Mouse (Mus musculus): Measurements from ENCODE around the gene Atg4c. TPM values are rescaled to one million over a fixed set of nuclear protein-coding genes. Genes with fewer than 3 reads are reported as not detected.

Atg4c gene
- 20.5 and 20.8 TPM in 2 replicates for polyA plus RNA-seq (2016; fragmentation: Nextera tagmentation; extraction: Ambion mirVana)

GRCm38 (mm10) chr4:99193810-99194582 is at the start of gene Atg4c:
TSS of gene Atg4c (plus strand) at chr4:99193934.
- peaks cover 14% of the 10 kb centered on the region for H3K4me1 ChIP-seq (replicated peaks)
- peak within 1 kb of the TSS; percentile 67 for H3K4me3 ChIP-seq (replicated peaks)
- ATAC-seq (ENCODE audit: insufficient number of reproducible peaks, insufficient read depth, low FRiP score, low TSS enrichment, low read depth), result peak; percentile 95
- H3K27me3 ChIP-seq, result no peaks in the 10 kb centered on the region
- H3K27ac ChIP-seq, result peak within 1 kb of the TSS; percentile 98
- peaks cover 5% of the 10 kb centered on the region; the same call in 1 of the 2 replicates for H3K36me3 ChIP-seq
- 0 out of 2 replicates have a peak, but pooled peaks cover 4% of the 10 kb centered on the region for H3K9me3 ChIP-seq
- peak within 1 kb of the TSS; percentile 80 for H3K9ac ChIP-seq (replicated peaks)
- WGBS, result under 1% methylated on average over 50 of the region's 50 CpGs
- peak within 1 kb of the TSS; percentile 69 for H3K4me2 ChIP-seq

- no peak overlapping the region for H3K9ac ChIP-seq (replicated peaks)
- no peaks in the 10 kb centered on the region for H3K9me3 ChIP-seq
- no peak overlapping the region for H3K4me2 ChIP-seq
- H3K27me3 ChIP-seq, result no peaks in the 10 kb centered on the region
- peaks cover 30% of the 10 kb centered on the region for H3K4me1 ChIP-seq (replicated peaks)
- no peaks in the 10 kb centered on the region for H3K36me3 ChIP-seq
- peak overlapping the region; percentile 74 for H3K27ac ChIP-seq
- no peak for ATAC-seq (ENCODE audit: insufficient number of reproducible peaks, insufficient read depth, low FRiP score, low TSS enrichment, low read depth)
- 74% methylated on average over 4 of the region's 4 CpGs for WGBS
- no peak overlapping the region for H3K4me3 ChIP-seq (replicated peaks)
Observed at GRCm38 (mm10) chr4:99151434-99151833, 42.3 kb upstream of the Atg4c start.

- Histone ChIP-seq H3K4me1 (replicated peaks) (peaks cover 30% of the 10 kb centered on the region), H3K27ac (peak overlapping the region; percentile 74), H3K4me3 (replicated peaks) (no peak overlapping the region), H3K27me3 (no peaks in the 10 kb centered on the region), H3K9ac (replicated peaks) (no peak overlapping the region; the same call in 1 of the 2 replicates), H3K36me3 (no peaks in the 10 kb centered on the region), H3K9me3 (no peaks in the 10 kb centered on the region), H3K4me2 (no peak overlapping the region)
- ATAC-seq (ENCODE audit: insufficient number of reproducible peaks, insufficient read depth, low FRiP score, low TSS enrichment, low read depth), result peak; percentile 73; the same call in 1 of the 2 replicates
- 8% methylated on average over 4 of the region's 4 CpGs for WGBS
Observed at GRCm38 (mm10) chr4:99151885-99152558, 41.7 kb upstream of the Atg4c start.

GRCm38 (mm10) chr4:99156641-99157307 is 37.0 kb upstream of the Atg4c start:
- H3K36me3 ChIP-seq, result no peaks in the 10 kb centered on the region
- H3K27ac ChIP-seq, result no peak overlapping the region
- no peak overlapping the region for H3K9ac ChIP-seq (replicated peaks)
- WGBS, result 66% methylated on average over 11 of the region's 11 CpGs
- H3K4me2 ChIP-seq, result no peak overlapping the region
- H3K27me3 ChIP-seq, result 0 out of 2 replicates have a peak, but pooled peaks cover 3% of the 10 kb centered on the region
- H3K4me3 ChIP-seq (replicated peaks), result no peak overlapping the region
- no peak for ATAC-seq (ENCODE audit: insufficient number of reproducible peaks, insufficient read depth, low FRiP score, low TSS enrichment, low read depth)
- no peaks in the 10 kb centered on the region for H3K9me3 ChIP-seq
- H3K4me1 ChIP-seq (replicated peaks), result peaks cover 28% of the 10 kb centered on the region

GRCm38 (mm10) chr4:99158495-99158894 is 35.2 kb upstream of the Atg4c start:
- peaks cover 25% of the 10 kb centered on the region for H3K4me1 ChIP-seq (replicated peaks)
- ATAC-seq (ENCODE audit: insufficient number of reproducible peaks, insufficient read depth, low FRiP score, low TSS enrichment, low read depth), result no peak
- no peak overlapping the region for H3K27ac ChIP-seq
- H3K27me3 ChIP-seq, result peaks cover 7% of the 10 kb centered on the region; the same call in 1 of the 2 replicates
- WGBS, result 85% methylated on average over 5 of the region's 5 CpGs
- no peak overlapping the region for H3K9ac ChIP-seq (replicated peaks)
- no peaks in the 10 kb centered on the region for H3K36me3 ChIP-seq
- H3K9me3 ChIP-seq, result no peaks in the 10 kb centered on the region
- H3K4me2 ChIP-seq, result no peak overlapping the region
- no peak overlapping the region for H3K4me3 ChIP-seq (replicated peaks)

- Histone ChIP-seq H3K4me1 (replicated peaks) (peaks cover 17% of the 10 kb centered on the region), H3K9ac (replicated peaks) (no peak overlapping the region), H3K27ac (no peak overlapping the region), H3K27me3 (peaks cover 7% of the 10 kb centered on the region; the same call in 1 of the 2 replicates), H3K4me3 (replicated peaks) (no peak overlapping the region), H3K9me3 (no peaks in the 10 kb centered on the region), H3K4me2 (no peak overlapping the region), H3K36me3 (no peaks in the 10 kb centered on the region)
- 23% methylated on average over 3 of the region's 3 CpGs for WGBS
- no peak for ATAC-seq (ENCODE audit: insufficient number of reproducible peaks, insufficient read depth, low FRiP score, low TSS enrichment, low read depth)
Observed at GRCm38 (mm10) chr4:99160414-99160813, 33.3 kb upstream of the Atg4c start.

- H3K9me3 ChIP-seq, result no peaks in the 10 kb centered on the region
- H3K27ac ChIP-seq, result no peak overlapping the region
- 53% methylated on average over 5 of the region's 5 CpGs for WGBS
- H3K36me3 ChIP-seq, result no peaks in the 10 kb centered on the region
- H3K9ac ChIP-seq (replicated peaks), result no peak overlapping the region
- H3K4me2 ChIP-seq, result no peak overlapping the region
- no peak for ATAC-seq (ENCODE audit: insufficient number of reproducible peaks, insufficient read depth, low FRiP score, low TSS enrichment, low read depth)
- H3K27me3 ChIP-seq, result peaks cover 7% of the 10 kb centered on the region; the same call in 1 of the 2 replicates
- peaks cover 17% of the 10 kb centered on the region for H3K4me1 ChIP-seq (replicated peaks)
- no peak overlapping the region for H3K4me3 ChIP-seq (replicated peaks)
Observed at GRCm38 (mm10) chr4:99160899-99161298, 32.8 kb upstream of the Atg4c start.

GRCm38 (mm10) chr4:99161457-99161971 is 32.2 kb upstream of the Atg4c start:
- no peak overlapping the region for H3K9ac ChIP-seq (replicated peaks)
- no peaks in the 10 kb centered on the region for H3K9me3 ChIP-seq
- peak overlapping the region; percentile 41 for H3K27ac ChIP-seq
- H3K27me3 ChIP-seq, result peaks cover 7% of the 10 kb centered on the region; the same call in 1 of the 2 replicates
- no peak for ATAC-seq (ENCODE audit: insufficient number of reproducible peaks, insufficient read depth, low FRiP score, low TSS enrichment, low read depth)
- 23% methylated on average over 6 of the region's 6 CpGs for WGBS
- H3K4me1 ChIP-seq (replicated peaks), result peaks cover 17% of the 10 kb centered on the region
- H3K4me2 ChIP-seq, result no peak overlapping the region
- H3K4me3 ChIP-seq (replicated peaks), result no peak overlapping the region
- no peaks in the 10 kb centered on the region for H3K36me3 ChIP-seq

- no peak for ATAC-seq (ENCODE audit: insufficient number of reproducible peaks, insufficient read depth, low FRiP score, low TSS enrichment, low read depth)
- no peaks in the 10 kb centered on the region for H3K36me3 ChIP-seq
- H3K4me3 ChIP-seq (replicated peaks), result no peak overlapping the region
- peaks cover 22% of the 10 kb centered on the region for H3K4me1 ChIP-seq (replicated peaks)
- H3K9me3 ChIP-seq, result no peaks in the 10 kb centered on the region
- WGBS, result 43% methylated on average over 9 of the region's 9 CpGs
- no peak overlapping the region for H3K27ac ChIP-seq
- no peak overlapping the region for H3K9ac ChIP-seq (replicated peaks)
- H3K4me2 ChIP-seq, result no peak overlapping the region
- peaks cover 7% of the 10 kb centered on the region; the same call in 1 of the 2 replicates for H3K27me3 ChIP-seq
Observed at GRCm38 (mm10) chr4:99163001-99163400, 30.7 kb upstream of the Atg4c start.

GRCm38 (mm10) chr4:99163547-99163946 is 30.2 kb upstream of the Atg4c start:
- Histone ChIP-seq H3K9ac (replicated peaks) (no peak overlapping the region), H3K4me2 (no peak overlapping the region), H3K27me3 (peaks cover 7% of the 10 kb centered on the region; the same call in 1 of the 2 replicates), H3K4me1 (replicated peaks) (peaks cover 22% of the 10 kb centered on the region), H3K4me3 (replicated peaks) (no peak overlapping the region), H3K9me3 (no peaks in the 10 kb centered on the region), H3K36me3 (no peaks in the 10 kb centered on the region), H3K27ac (no peak overlapping the region)
- WGBS, result 22% methylated on average over 4 of the region's 4 CpGs
- ATAC-seq (ENCODE audit: insufficient number of reproducible peaks, insufficient read depth, low FRiP score, low TSS enrichment, low read depth), result no peak

- Histone ChIP-seq H3K36me3 (no peaks in the 10 kb centered on the region), H3K4me2 (no peak overlapping the region), H3K27me3 (no peaks in the 10 kb centered on the region), H3K27ac (no peak overlapping the region), H3K9ac (replicated peaks) (no peak overlapping the region), H3K4me1 (replicated peaks) (peaks cover 5% of the 10 kb centered on the region), H3K9me3 (no peaks in the 10 kb centered on the region), H3K4me3 (replicated peaks) (no peak overlapping the region)
- ATAC-seq (ENCODE audit: insufficient number of reproducible peaks, insufficient read depth, low FRiP score, low TSS enrichment, low read depth), result no peak
- WGBS, result 93% methylated on average over 5 of the region's 5 CpGs
Observed at GRCm38 (mm10) chr4:99168869-99169268, 24.9 kb upstream of the Atg4c start.
